Mouse (Mus musculus): ENCODE measurements around the gene Mmp21. TPM values are rescaled to one million over a fixed set of nuclear protein-coding genes. Genes with fewer than 3 reads are reported as not detected.

The Mmp21 gene
- polyA plus RNA-seq, 1 experiment from 2014 or later = 0.11 TPM

- no peak for TF ChIP-seq EP300 (IDR thresholded peaks at IDR 0.05; ENCODE audit: low read depth)
- no peak for TF ChIP-seq CTCF (IDR thresholded peaks at IDR 0.05; ENCODE audit: low read depth)
- Histone ChIP-seq H3K9ac (replicated peaks) (no peak overlapping the region), H3K9me3 (ENCODE audit: low read length) (no peaks in the 10 kb centered on the region), H3K27me3 (ENCODE audit: insufficient read depth, low read length) (no peaks in the 10 kb centered on the region), H3K4me2 (ENCODE audit: low read depth, low read length) (0 out of 2 replicates have a peak overlapping the region, but pooled peaks have one; percentile 1), H3K4me1 (ENCODE audit: insufficient read depth) (0 out of 2 replicates have a peak, but pooled peaks cover 5% of the 10 kb centered on the region), H3K36me3 (replicated peaks; ENCODE audit: insufficient read depth, low read length) (peaks cover 60% of the 10 kb centered on the region), H3K4me3 (ENCODE audit: low read depth, low read length) (no peak overlapping the region), H3K27ac (ENCODE audit: low read depth) (peak overlapping the region; percentile 29; the same call in 1 of the 2 replicates)
- peak; percentile 37 for DNase-seq
- 68% methylated on average over 4 of the region's 4 CpGs for WGBS (ENCODE audit: insufficient replicate concordance)
- no peak for ATAC-seq
These were observed 35.5 kb upstream of the Mmp21 start for GRCm38 (mm10) chr7:133715387-133715786.

- Histone ChIP-seq H3K4me3 (ENCODE audit: low read depth, low read length) (no peak overlapping the region), H3K4me2 (ENCODE audit: low read depth, low read length) (no peak overlapping the region), H3K4me1 (ENCODE audit: insufficient read depth) (peaks cover 20% of the 10 kb centered on the region), H3K27me3 (ENCODE audit: insufficient read depth, low read length) (no peaks in the 10 kb centered on the region), H3K27ac (ENCODE audit: low read depth) (no peak overlapping the region), H3K36me3 (replicated peaks; ENCODE audit: insufficient read depth, low read length) (no peaks in the 10 kb centered on the region; the same call in 1 of the 2 replicates), H3K9ac (replicated peaks) (no peak overlapping the region), H3K9me3 (ENCODE audit: low read length) (no peaks in the 10 kb centered on the region)
- ATAC-seq (no peak), DNase-seq (no peak)
- WGBS (ENCODE audit: insufficient replicate concordance) = 88% methylated on average over 2 of the region's 2 CpGs
- TF ChIP-seq EP300 (IDR thresholded peaks at IDR 0.05; ENCODE audit: low read depth) (no peak), CTCF (IDR thresholded peaks at IDR 0.05; ENCODE audit: low read depth) (peak; percentile 41)
These were observed 27.4 kb upstream of the Mmp21 start for GRCm38 (mm10) chr7:133707301-133707700.

DNA sequence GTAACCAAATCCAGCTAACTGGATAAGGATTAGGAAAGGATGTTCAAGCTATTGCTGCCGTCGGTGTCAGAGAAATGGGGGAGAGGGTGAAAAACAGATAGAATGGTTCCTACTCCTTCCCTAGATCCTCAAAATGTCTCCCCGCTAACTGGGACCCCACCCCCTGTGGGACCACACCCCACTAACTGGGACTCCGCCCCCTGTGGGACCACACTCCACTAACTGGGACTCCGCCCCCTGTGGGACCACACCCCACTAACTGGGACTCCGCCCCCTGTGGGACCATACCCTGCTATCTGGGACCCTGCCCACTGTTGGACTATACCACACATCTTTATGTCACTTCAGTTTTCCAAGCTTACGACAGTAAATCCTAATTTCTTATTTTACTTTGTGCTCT lies 24.0 kb upstream of the Mmp21 start:
- Histone ChIP-seq H3K27ac (ENCODE audit: low read depth) (no peak overlapping the region), H3K4me2 (ENCODE audit: low read depth, low read length) (no peak overlapping the region), H3K36me3 (replicated peaks; ENCODE audit: insufficient read depth, low read length) (peaks cover 21% of the 10 kb centered on the region), H3K9me3 (ENCODE audit: low read length) (no peaks in the 10 kb centered on the region), H3K9ac (replicated peaks) (no peak overlapping the region), H3K27me3 (ENCODE audit: insufficient read depth, low read length) (no peaks in the 10 kb centered on the region), H3K4me1 (ENCODE audit: insufficient read depth) (peaks cover 12% of the 10 kb centered on the region), H3K4me3 (ENCODE audit: low read depth, low read length) (no peak overlapping the region)
- TF ChIP-seq CTCF (IDR thresholded peaks at IDR 0.05; ENCODE audit: low read depth) = no peak
- TF ChIP-seq EP300 (IDR thresholded peaks at IDR 0.05; ENCODE audit: low read depth) = no peak
- DNase-seq (no peak), ATAC-seq (no peak)
- 91% methylated on average over 7 of the region's 7 CpGs for WGBS (ENCODE audit: insufficient replicate concordance)

GRCm38 (mm10) chr7:133702333-133702732 lies 22.5 kb upstream of the Mmp21 start:
- peak overlapping the region; percentile 85 for H3K27ac ChIP-seq (ENCODE audit: low read depth)
- ATAC-seq (peak; percentile 93), DNase-seq (peak; percentile 74)
- H3K9ac ChIP-seq (replicated peaks) = peak overlapping the region; percentile 58
- TF ChIP-seq EP300 (IDR thresholded peaks at IDR 0.05; ENCODE audit: low read depth) (peak; percentile 98), CTCF (IDR thresholded peaks at IDR 0.05; ENCODE audit: low read depth) (no peak)
- H3K4me2 ChIP-seq (ENCODE audit: low read depth, low read length) = peak overlapping the region; percentile 73
- H3K9me3 ChIP-seq (ENCODE audit: low read length) = no peaks in the 10 kb centered on the region
- H3K4me1 ChIP-seq (ENCODE audit: insufficient read depth) = peaks cover 11% of the 10 kb centered on the region
- H3K27me3 ChIP-seq (ENCODE audit: insufficient read depth, low read length) = no peaks in the 10 kb centered on the region
- peak overlapping the region; percentile 56 for H3K4me3 ChIP-seq (ENCODE audit: low read depth, low read length)
- peaks cover 30% of the 10 kb centered on the region for H3K36me3 ChIP-seq (replicated peaks; ENCODE audit: insufficient read depth, low read length)
- WGBS (ENCODE audit: insufficient replicate concordance) = 46% methylated on average over 10 of the region's 10 CpGs

GRCm38 (mm10) chr7:133701366-133701765 lies 21.5 kb upstream of the Mmp21 start:
- 75% methylated on average over 7 of the region's 7 CpGs for WGBS (ENCODE audit: insufficient replicate concordance)

GRCm38 (mm10) chr7:133699885-133700284 lies 20.0 kb upstream of the Mmp21 start:
- no peak for DNase-seq
- peak overlapping the region; percentile 58; the same call in 1 of the 2 replicates for H3K9ac ChIP-seq (replicated peaks)
- peaks cover 50% of the 10 kb centered on the region for H3K36me3 ChIP-seq (replicated peaks; ENCODE audit: insufficient read depth, low read length)
- ATAC-seq = no peak
- no peaks in the 10 kb centered on the region for H3K9me3 ChIP-seq (ENCODE audit: low read length)
- WGBS (ENCODE audit: insufficient replicate concordance) = 58% methylated on average over 4 of the region's 4 CpGs
- H3K4me3 ChIP-seq (ENCODE audit: low read depth, low read length) = peak overlapping the region; percentile 56
- H3K27me3 ChIP-seq (ENCODE audit: insufficient read depth, low read length) = no peaks in the 10 kb centered on the region
- peak overlapping the region; percentile 73 for H3K4me2 ChIP-seq (ENCODE audit: low read depth, low read length)
- H3K4me1 ChIP-seq (ENCODE audit: insufficient read depth) = peaks cover 15% of the 10 kb centered on the region
- TF ChIP-seq CTCF (IDR thresholded peaks at IDR 0.05; ENCODE audit: low read depth) (no peak), EP300 (IDR thresholded peaks at IDR 0.05; ENCODE audit: low read depth) (no peak)
- H3K27ac ChIP-seq (ENCODE audit: low read depth) = no peak overlapping the region

More at GRCm38 (mm10) chr7:133701366-133701765, 21.5 kb upstream of the Mmp21 start:
- Histone ChIP-seq H3K9me3 (ENCODE audit: low read length) (no peaks in the 10 kb centered on the region), H3K27ac (ENCODE audit: low read depth) (peak overlapping the region; percentile 85), H3K4me2 (ENCODE audit: low read depth, low read length) (peak overlapping the region; percentile 73), H3K4me3 (ENCODE audit: low read depth, low read length) (peak overlapping the region; percentile 56), H3K9ac (replicated peaks) (peak overlapping the region; percentile 58), H3K4me1 (ENCODE audit: insufficient read depth) (peaks cover 15% of the 10 kb centered on the region), H3K36me3 (replicated peaks; ENCODE audit: insufficient read depth, low read length) (peaks cover 40% of the 10 kb centered on the region), H3K27me3 (ENCODE audit: insufficient read depth, low read length) (no peaks in the 10 kb centered on the region)
- no peak for ATAC-seq
- no peak for TF ChIP-seq CTCF (IDR thresholded peaks at IDR 0.05; ENCODE audit: low read depth)
- TF ChIP-seq EP300 (IDR thresholded peaks at IDR 0.05; ENCODE audit: low read depth) = no peak
- DNase-seq = no peak

Measured in liver, postnatal 0 days (tissue).